Mouse (Mus musculus): ENCODE measurements at regions not wholly inside any gene's neighbourhood (a gene's known extent, or its start where the extent isn't known, plus 50 kb on each side); places are given as distances from the start of the nearest gene placed in this dataset.

DNA sequence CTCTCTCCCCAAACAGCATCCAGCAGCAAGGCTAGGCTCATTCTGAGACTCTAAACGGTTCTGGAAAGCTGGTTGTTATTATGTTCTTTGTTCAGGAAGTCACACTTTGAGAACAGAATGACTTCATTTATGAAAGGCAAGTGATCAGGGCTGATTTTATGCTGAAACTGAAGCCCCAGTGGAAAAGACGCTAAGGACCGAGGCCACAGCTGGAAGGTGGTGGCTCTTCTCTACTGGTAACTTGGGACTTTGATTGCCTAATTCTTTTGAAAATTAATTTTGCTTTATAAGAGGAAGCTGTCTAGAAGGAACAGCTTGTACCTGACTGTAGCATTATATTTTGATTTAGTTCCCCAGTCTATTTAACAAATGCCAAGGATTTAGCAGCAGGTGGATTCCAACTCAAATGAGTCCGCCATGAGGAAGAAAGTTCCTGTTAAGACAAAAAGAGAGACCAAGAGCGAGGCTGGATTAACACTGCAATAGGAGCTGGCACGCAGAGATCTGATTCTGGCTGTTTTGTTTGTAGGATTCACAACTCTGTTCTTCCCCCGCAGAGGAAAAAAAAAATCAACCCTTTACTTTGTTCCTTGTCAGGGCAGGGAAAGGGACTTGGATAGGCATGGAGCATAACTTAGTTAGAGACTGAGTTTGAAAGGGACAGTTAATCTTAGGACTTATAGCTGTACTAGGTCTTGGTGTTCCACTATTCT lies 388.3 kb upstream of the Slc30a5 start:
- ATAC-seq, result no peak
- no peaks in the 10 kb centered on the region for H3K36me3 ChIP-seq
- WGBS (ENCODE audit: insufficient replicate concordance), result 72% methylated on average over 7 of the region's 7 CpGs
- no peaks in the 10 kb centered on the region for H3K9me3 ChIP-seq (replicated peaks)
- no peaks in the 10 kb centered on the region for H3K27me3 ChIP-seq (replicated peaks)
- no peak overlapping the region for H3K4me2 ChIP-seq
- H3K27ac ChIP-seq, result no peak overlapping the region
- no peak overlapping the region for H3K4me3 ChIP-seq
- H3K4me1 ChIP-seq, result no peaks in the 10 kb centered on the region
- no peak overlapping the region for H3K9ac ChIP-seq

DNA sequence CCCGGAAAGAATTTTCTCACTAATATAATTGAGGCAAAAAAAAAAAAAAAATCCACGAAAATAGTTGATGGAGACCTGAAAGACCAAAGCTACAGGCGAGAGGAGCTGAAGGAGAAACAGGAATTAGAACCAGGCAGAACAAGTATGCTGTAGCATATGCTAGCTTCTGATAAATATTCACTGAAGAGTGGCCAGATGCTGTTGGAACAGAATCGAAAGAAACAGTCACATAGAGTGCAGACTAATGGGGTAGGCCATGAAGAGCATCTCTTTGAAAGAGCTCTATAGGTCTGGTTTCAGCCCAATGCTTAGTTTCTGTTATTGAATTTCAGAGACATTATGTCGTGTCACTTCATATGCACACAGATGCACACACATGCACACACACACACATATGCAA lies 386.3 kb upstream of the Slc30a5 start:
- H3K9me3 ChIP-seq (replicated peaks), result no peaks in the 10 kb centered on the region
- H3K4me1 ChIP-seq, result no peaks in the 10 kb centered on the region
- no peaks in the 10 kb centered on the region for H3K36me3 ChIP-seq
- no peak overlapping the region for H3K9ac ChIP-seq
- WGBS (ENCODE audit: insufficient replicate concordance), result 65% methylated on average over 5 of the region's 5 CpGs
- no peaks in the 10 kb centered on the region for H3K27me3 ChIP-seq (replicated peaks)
- no peak overlapping the region for H3K27ac ChIP-seq
- H3K4me3 ChIP-seq, result no peak overlapping the region
- no peak overlapping the region for H3K4me2 ChIP-seq
- no peak for ATAC-seq

DNA sequence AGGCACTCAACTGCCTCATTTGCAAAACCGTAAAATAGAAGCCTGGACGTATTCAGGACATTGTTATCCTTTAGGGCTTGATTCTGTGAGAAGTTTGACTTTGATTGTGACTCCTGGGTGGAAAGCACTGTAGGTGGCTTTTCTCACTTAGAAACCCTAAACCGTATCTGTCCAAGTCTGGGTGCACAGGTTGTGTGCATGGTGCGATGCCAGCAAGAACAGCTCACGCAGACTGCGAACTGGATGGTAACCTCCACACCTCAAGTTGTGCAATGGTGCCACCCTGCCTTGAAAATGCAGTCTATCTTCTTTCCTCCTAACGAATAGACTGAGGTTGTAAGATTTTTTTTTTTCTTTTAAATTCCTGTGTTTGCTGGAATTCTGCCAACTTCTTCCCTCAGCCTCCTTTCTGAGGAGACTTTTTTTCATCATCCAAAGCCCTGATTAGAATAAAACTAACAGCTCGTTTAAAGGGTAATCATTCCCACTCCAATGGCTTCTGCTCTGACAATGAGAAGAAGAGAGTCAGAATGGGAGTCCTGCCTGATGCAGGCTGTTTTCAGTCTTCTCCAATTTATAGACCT lies 383.8 kb upstream of the Slc30a5 start:
- H3K9ac ChIP-seq, result no peak overlapping the region
- no peak overlapping the region for H3K4me2 ChIP-seq
- ATAC-seq, result no peak
- H3K4me3 ChIP-seq, result no peak overlapping the region
- H3K4me1 ChIP-seq, result no peaks in the 10 kb centered on the region
- H3K9me3 ChIP-seq (replicated peaks), result no peaks in the 10 kb centered on the region
- WGBS (ENCODE audit: insufficient replicate concordance), result 67% methylated on average over 8 of the region's 8 CpGs
- no peak overlapping the region for H3K27ac ChIP-seq
- no peaks in the 10 kb centered on the region for H3K36me3 ChIP-seq
- H3K27me3 ChIP-seq (replicated peaks), result no peaks in the 10 kb centered on the region

- Histone ChIP-seq H3K27me3 (replicated peaks) (no peaks in the 10 kb centered on the region), H3K9me3 (replicated peaks) (no peaks in the 10 kb centered on the region), H3K4me1 (no peaks in the 10 kb centered on the region), H3K9ac (no peak overlapping the region), H3K4me2 (no peak overlapping the region), H3K4me3 (no peak overlapping the region), H3K36me3 (no peaks in the 10 kb centered on the region), H3K27ac (no peak overlapping the region)
- ATAC-seq, result no peak
- WGBS (ENCODE audit: insufficient replicate concordance), result 62% methylated on average over 4 of the region's 4 CpGs
These were observed 383.2 kb upstream of the Slc30a5 start for GRCm38 (mm10) chr13:101216421-101216820.

GRCm38 (mm10) chr13:101215792-101216221 lies 382.6 kb upstream of the Slc30a5 start:
- H3K27ac ChIP-seq, result no peak overlapping the region
- H3K4me2 ChIP-seq, result no peak overlapping the region
- no peak for ATAC-seq
- H3K9ac ChIP-seq, result no peak overlapping the region
- no peaks in the 10 kb centered on the region for H3K9me3 ChIP-seq (replicated peaks)
- no peaks in the 10 kb centered on the region for H3K36me3 ChIP-seq
- H3K4me3 ChIP-seq, result no peak overlapping the region
- no peaks in the 10 kb centered on the region for H3K4me1 ChIP-seq
- no peaks in the 10 kb centered on the region for H3K27me3 ChIP-seq (replicated peaks)
- WGBS (ENCODE audit: insufficient replicate concordance), result 57% methylated on average over 11 of the region's 11 CpGs

GRCm38 (mm10) chr13:101215131-101215641 lies 382.0 kb upstream of the Slc30a5 start:
- Histone ChIP-seq H3K4me3 (no peak overlapping the region), H3K4me1 (no peaks in the 10 kb centered on the region), H3K27ac (no peak overlapping the region), H3K4me2 (no peak overlapping the region), H3K27me3 (replicated peaks) (no peaks in the 10 kb centered on the region), H3K36me3 (no peaks in the 10 kb centered on the region), H3K9ac (no peak overlapping the region), H3K9me3 (replicated peaks) (no peaks in the 10 kb centered on the region)
- 56% methylated on average over 5 of the region's 5 CpGs for WGBS (ENCODE audit: insufficient replicate concordance)
- no peak for ATAC-seq

GRCm38 (mm10) chr13:101214094-101214493 lies 380.9 kb upstream of the Slc30a5 start:
- Histone ChIP-seq H3K27ac (no peak overlapping the region), H3K27me3 (replicated peaks) (no peaks in the 10 kb centered on the region), H3K9ac (no peak overlapping the region), H3K4me2 (no peak overlapping the region), H3K36me3 (no peaks in the 10 kb centered on the region), H3K4me1 (no peaks in the 10 kb centered on the region), H3K9me3 (replicated peaks) (no peaks in the 10 kb centered on the region), H3K4me3 (no peak overlapping the region)
- no peak for ATAC-seq
- WGBS (ENCODE audit: insufficient replicate concordance), result 66% methylated on average over 2 of the region's 2 CpGs

- WGBS (ENCODE audit: insufficient replicate concordance), result 58% methylated on average over 13 of the region's 13 CpGs
- Histone ChIP-seq H3K4me3 (no peak overlapping the region), H3K9me3 (replicated peaks) (no peaks in the 10 kb centered on the region), H3K27me3 (replicated peaks) (no peaks in the 10 kb centered on the region), H3K4me2 (no peak overlapping the region), H3K27ac (no peak overlapping the region), H3K36me3 (no peaks in the 10 kb centered on the region), H3K4me1 (no peaks in the 10 kb centered on the region), H3K9ac (no peak overlapping the region)
- ATAC-seq, result no peak
These were observed 380.1 kb upstream of the Slc30a5 start for GRCm38 (mm10) chr13:101213121-101213916.

GRCm38 (mm10) chr13:101212341-101212895 lies 379.2 kb upstream of the Slc30a5 start:
- H3K4me1 ChIP-seq, result no peaks in the 10 kb centered on the region
- no peak overlapping the region for H3K4me2 ChIP-seq
- H3K36me3 ChIP-seq, result no peaks in the 10 kb centered on the region
- H3K4me3 ChIP-seq, result no peak overlapping the region
- ATAC-seq, result no peak
- WGBS (ENCODE audit: insufficient replicate concordance), result 68% methylated on average over 5 of the region's 5 CpGs
- no peak overlapping the region for H3K27ac ChIP-seq
- no peak overlapping the region for H3K9ac ChIP-seq
- H3K27me3 ChIP-seq (replicated peaks), result no peaks in the 10 kb centered on the region
- no peaks in the 10 kb centered on the region for H3K9me3 ChIP-seq (replicated peaks)

DNA sequence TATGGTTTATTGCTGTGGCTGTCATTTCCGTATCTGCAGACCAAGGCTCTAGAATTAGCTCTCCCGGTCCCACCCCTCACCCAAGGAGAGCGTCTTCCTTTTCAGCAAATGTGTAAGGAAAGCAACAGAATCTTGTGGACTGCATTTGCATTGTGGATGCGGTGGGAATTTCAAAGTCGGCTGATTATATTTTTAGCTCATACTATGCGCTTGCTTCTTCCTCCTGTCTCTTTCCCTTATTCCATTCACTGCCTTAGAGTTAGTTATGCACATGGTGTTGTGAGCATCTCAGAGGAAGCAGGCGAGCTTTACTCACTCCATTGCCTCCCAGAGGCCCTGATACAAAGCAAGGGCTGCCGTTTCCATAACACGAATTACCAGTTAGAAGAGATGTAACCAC lies 375.6 kb upstream of the Slc30a5 start:
- no peak overlapping the region for H3K9ac ChIP-seq
- H3K27me3 ChIP-seq (replicated peaks), result no peaks in the 10 kb centered on the region
- H3K36me3 ChIP-seq, result no peaks in the 10 kb centered on the region
- H3K4me2 ChIP-seq, result no peak overlapping the region
- H3K9me3 ChIP-seq (replicated peaks), result no peaks in the 10 kb centered on the region
- H3K4me1 ChIP-seq, result no peaks in the 10 kb centered on the region
- ATAC-seq, result no peak
- H3K4me3 ChIP-seq, result no peak overlapping the region
- 75% methylated on average over 9 of the region's 9 CpGs for whole genome bisulfite sequencing (ENCODE audit: insufficient replicate concordance)
- H3K27ac ChIP-seq, result no peak overlapping the region

DNA sequence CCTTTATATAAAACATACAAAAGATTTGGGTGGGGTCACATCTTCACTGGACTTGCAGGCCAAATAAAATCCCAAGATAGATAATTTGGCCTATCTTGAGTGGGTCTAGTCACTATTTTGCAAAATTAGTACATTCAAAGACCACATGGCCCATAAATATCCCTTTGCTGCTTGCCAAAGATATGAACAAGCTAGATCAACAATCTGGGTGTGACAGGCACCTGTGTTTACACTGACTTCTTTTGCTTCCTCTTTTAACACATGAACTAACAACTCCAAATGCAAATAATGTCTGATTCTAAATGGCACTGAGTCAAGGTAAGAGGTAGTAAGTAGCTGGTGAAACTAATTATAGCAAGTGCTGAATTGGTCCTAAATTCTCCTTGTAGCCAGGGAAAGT lies 370.2 kb upstream of the Slc30a5 start:
- no peaks in the 10 kb centered on the region for H3K27me3 ChIP-seq (replicated peaks)
- no peaks in the 10 kb centered on the region for H3K4me1 ChIP-seq
- H3K4me3 ChIP-seq, result no peak overlapping the region
- H3K36me3 ChIP-seq, result no peaks in the 10 kb centered on the region
- no peak overlapping the region for H3K4me2 ChIP-seq
- no peak overlapping the region for H3K9ac ChIP-seq
- H3K27ac ChIP-seq, result no peak overlapping the region
- no peaks in the 10 kb centered on the region for H3K9me3 ChIP-seq (replicated peaks)
- no peak for ATAC-seq
